Mouse (Mus musculus) macrophage (primary cell): Measurements from ENCODE around the gene Ddr1. TPM values are rescaled to one million over a fixed set of nuclear protein-coding genes. Genes with fewer than 3 reads are reported as not detected.

ENCODE experiments used
- H3K27ac ChIP-seq: fragments of 350-480 bp; formaldehyde crosslinking; 2 replicates; pipeline ENCODE4 v1.9.0; 2021
- H3K36me3 ChIP-seq: fragments of 350-480 bp; formaldehyde crosslinking; 2 replicates; pipeline ENCODE4 v1.9.0; 2021; ENCODE audit errors: inconsistent target
- H3K4me3 ChIP-seq: fragments of 350-480 bp; formaldehyde crosslinking; 2 replicates; pipeline ENCODE4 v1.9.0; 2021; ENCODE audit errors: inconsistent target
- H3K79me2 ChIP-seq: fragments of 350-480 bp; formaldehyde crosslinking; 2 replicates; pipeline ENCODE4 v1.9.0; 2021; ENCODE audit errors: inconsistent target
- WGBS: methylation state at CpG from one replicate; pipeline ENCODE4 v1.1.7; 2026; ENCODE audit warnings: inconsistent platforms; ENCODE audit not compliant: missing documents; 5-methylcytosine and 5-hydroxymethylcytosine counted together
- polyA plus RNA-seq: library from polyadenylated mRNA; stranded (reverse); fragments of 250-400 nt; gene quantifications from 3 replicates; pipeline ENCODE4 v1.2.4, GENCODE M21; 2018; ENCODE audit warnings: inconsistent platforms

Gene Ddr1
- polyA plus RNA-seq, 1 experiment from 2014 or later, result 0.27 TPM

DNA sequence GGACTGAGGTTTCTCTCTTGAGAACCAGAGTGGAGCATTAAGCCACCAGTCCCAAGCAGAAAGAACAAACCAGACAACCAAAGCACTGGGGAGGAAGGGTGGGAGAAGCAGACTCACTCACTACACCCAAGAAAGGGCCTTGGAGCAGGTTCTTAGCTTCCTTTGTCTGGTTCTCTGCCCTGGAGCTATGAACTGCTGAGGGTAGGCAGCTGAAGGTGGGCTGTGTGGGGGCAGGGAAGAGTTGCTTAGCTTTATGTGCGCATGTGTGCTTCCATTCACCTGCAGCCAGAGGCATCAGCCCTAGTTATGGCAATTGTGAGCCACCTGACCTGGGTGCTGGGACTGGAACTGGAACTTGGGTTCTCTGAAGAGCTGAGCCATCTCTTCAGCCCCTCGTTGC is 51.3 kb downstream of the Ddr1 start:
- peaks cover 9% of the 10 kb centered on the region; the same call in 1 of the 2 replicates for H3K36me3 ChIP-seq
- 88% methylated on average over 2 of the region's 2 CpGs for WGBS
- H3K4me3 ChIP-seq, result no peak overlapping the region
- H3K27ac ChIP-seq, result no peak overlapping the region
- H3K79me2 ChIP-seq, result no peaks in the 10 kb centered on the region

DNA sequence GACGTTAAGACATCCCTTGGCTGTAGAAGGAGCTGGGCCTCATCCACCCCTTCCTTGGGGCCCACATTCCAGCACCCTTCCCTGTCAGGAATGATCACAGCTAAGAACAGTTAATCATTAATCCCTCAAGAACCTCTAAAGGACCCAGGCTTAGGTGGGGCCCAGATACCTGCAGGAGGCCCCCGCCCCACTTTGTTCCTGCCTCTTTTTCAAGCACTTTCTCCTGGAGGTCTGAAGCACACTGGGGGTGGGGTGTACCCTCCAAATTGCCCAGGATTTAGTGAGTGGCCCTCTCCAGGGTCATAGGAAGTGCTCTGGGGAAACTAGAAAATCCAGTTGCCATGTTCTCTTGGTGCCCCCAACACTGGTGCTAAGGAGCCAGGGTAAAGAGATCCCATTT is 55.0 kb downstream of the Ddr1 start:
- WGBS, result 89% methylated on average over 2 of the region's 2 CpGs
- Histone ChIP-seq H3K4me3 (no peak overlapping the region), H3K36me3 (no peaks in the 10 kb centered on the region), H3K79me2 (no peaks in the 10 kb centered on the region), H3K27ac (no peak overlapping the region)

GRCm38 (mm10) chr17:35643609-35644236 is 60.7 kb downstream of the Ddr1 start, which contains the start of gene Mucl3:
Gene Mucl3 (minus strand): TSS chr17:35643695.
- Histone ChIP-seq H3K4me3 (no peak within 1 kb of the TSS), H3K36me3 (no peaks in the 10 kb centered on the region), H3K27ac (no peak within 1 kb of the TSS), H3K79me2 (no peaks in the 10 kb centered on the region)
- 81% methylated on average over 13 of the region's 13 CpGs for WGBS

GRCm38 (mm10) chr17:35639352-35639751 is 65.1 kb downstream of the Ddr1 start:
- H3K36me3 ChIP-seq, result no peaks in the 10 kb centered on the region
- WGBS, result 71% methylated on average over 6 of the region's 6 CpGs

GRCm38 (mm10) chr17:35638475-35639190 is 65.8 kb downstream of the Ddr1 start:
- 23% methylated on average over 12 of the region's 14 CpGs for WGBS
- Histone ChIP-seq H3K36me3 (no peaks in the 10 kb centered on the region), H3K79me2 (no peaks in the 10 kb centered on the region), H3K27ac (no peak overlapping the region), H3K4me3 (no peak overlapping the region)

More at GRCm38 (mm10) chr17:35639352-35639751, 65.1 kb downstream of the Ddr1 start:
- Histone ChIP-seq H3K4me3 (no peak overlapping the region), H3K27ac (no peak overlapping the region), H3K79me2 (no peaks in the 10 kb centered on the region)

GRCm38 (mm10) chr17:35636363-35636762 is 68.1 kb downstream of the Ddr1 start:
- 32% methylated on average over 5 of the region's 5 CpGs for WGBS
- no peaks in the 10 kb centered on the region for H3K79me2 ChIP-seq
- no peak overlapping the region for H3K27ac ChIP-seq
- H3K36me3 ChIP-seq, result no peaks in the 10 kb centered on the region
- H3K4me3 ChIP-seq, result no peak overlapping the region

- H3K27ac ChIP-seq, result no peak overlapping the region
- no peaks in the 10 kb centered on the region for H3K79me2 ChIP-seq
- no peak overlapping the region for H3K4me3 ChIP-seq
- H3K36me3 ChIP-seq, result no peaks in the 10 kb centered on the region
- WGBS, result 2% methylated on average over 15 of the region's 15 CpGs
Measured at GRCm38 (mm10) chr17:35635699-35636111, 68.7 kb downstream of the Ddr1 start.

- Histone ChIP-seq H3K27ac (no peak overlapping the region), H3K4me3 (no peak overlapping the region), H3K36me3 (no peaks in the 10 kb centered on the region), H3K79me2 (no peaks in the 10 kb centered on the region)
- 82% methylated on average over 3 of the region's 3 CpGs for WGBS
Measured at GRCm38 (mm10) chr17:35635202-35635601, 69.2 kb downstream of the Ddr1 start.

DNA sequence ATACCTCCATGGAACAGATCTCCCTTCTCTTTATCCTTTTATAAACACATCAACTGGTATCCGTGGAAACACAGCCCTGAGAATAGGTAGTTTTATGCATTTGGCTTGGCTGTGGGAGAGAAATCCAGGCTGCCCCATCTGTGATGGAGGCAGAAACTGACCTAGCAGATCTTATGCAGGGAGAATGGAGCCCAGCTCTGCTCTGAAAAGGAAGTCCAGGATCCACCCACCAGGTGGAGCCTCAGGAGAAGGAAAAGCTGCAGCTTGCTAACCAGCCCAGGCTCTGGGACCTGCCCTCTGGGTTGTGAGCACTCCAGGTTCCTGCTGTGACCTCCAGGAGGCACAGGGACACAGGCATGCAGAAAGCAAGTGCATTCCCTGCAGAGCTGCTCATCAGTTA is 70.4 kb downstream of the Ddr1 start:
- H3K36me3 ChIP-seq, result no peaks in the 10 kb centered on the region
- 21% methylated on average over 1 of the region's 1 CpGs for WGBS
- no peak overlapping the region for H3K4me3 ChIP-seq
- H3K79me2 ChIP-seq, result no peaks in the 10 kb centered on the region
- no peak overlapping the region for H3K27ac ChIP-seq

Other genes starting within 250 kb of the Ddr1 start
- 0.07 to 0.35 TPM in 2 of 3 replicates, not detected in the other for gene H2-Q10, start 234.5 kb downstream of the Ddr1 start, polyA plus RNA-seq
- gene Pou5f1, start 198.6 kb downstream of the Ddr1 start, polyA plus RNA-seq, result not detected in 3 replicates
- 2.7 to 15.5 TPM (median 3.0 TPM) in 3 replicates for gene Tcf19, start 187.8 kb downstream of the Ddr1 start, polyA plus RNA-seq
- gene Cchcr1, start 187.5 kb downstream of the Ddr1 start, polyA plus RNA-seq, result 1.3 to 3.3 TPM (median 2.1 TPM) in 3 replicates
- not detected in 3 replicates for gene Psors1c2, start 171.4 kb downstream of the Ddr1 start, polyA plus RNA-seq
- not detected in 3 replicates for gene Cdsn, start 152.5 kb downstream of the Ddr1 start, polyA plus RNA-seq
- gene 2300002M23Rik, start 137.2 kb downstream of the Ddr1 start, polyA plus RNA-seq, result not detected in 3 replicates
- not detected in 3 replicates for gene Sfta2, start 103.1 kb downstream of the Ddr1 start, polyA plus RNA-seq
- gene Gm9573, start 78.0 kb downstream of the Ddr1 start, polyA plus RNA-seq, result not detected in 3 replicates
- gene Mucl3, start 60.9 kb downstream of the Ddr1 start, polyA plus RNA-seq, result not detected in 3 replicates
- gene Vars2, start 37.0 kb downstream of the Ddr1 start, polyA plus RNA-seq, result 3.5 to 5.8 TPM (median 4.5 TPM) in 3 replicates
- 6.2 to 17.0 TPM (median 10.0 TPM) in 3 replicates for gene Gtf2h4, start 30.9 kb downstream of the Ddr1 start, polyA plus RNA-seq
- 20.7 to 61.5 TPM (median 37.3 TPM) in 3 replicates for gene Ier3, start 117.1 kb upstream of the Ddr1 start, polyA plus RNA-seq
- gene Flot1, start 118.6 kb upstream of the Ddr1 start, polyA plus RNA-seq, result 42.9 to 64.8 TPM (median 56.1 TPM) in 3 replicates
- gene Tubb5, start 133.7 kb upstream of the Ddr1 start, polyA plus RNA-seq, result 187 to 603 TPM (median 205 TPM) in 3 replicates
- gene Mdc1, start 136.9 kb upstream of the Ddr1 start, polyA plus RNA-seq, result 12.5 to 32.8 TPM (median 22.9 TPM) in 3 replicates
- 5.9 to 14.4 TPM (median 6.8 TPM) in 3 replicates for gene Nrm, start 156.7 kb upstream of the Ddr1 start, polyA plus RNA-seq
- 166 to 235 TPM (median 189 TPM) in 3 replicates for gene Ppp1r18, start 161.0 kb upstream of the Ddr1 start, polyA plus RNA-seq
- gene Dhx16, start 175.2 kb upstream of the Ddr1 start, polyA plus RNA-seq, result 19.3 to 24.2 TPM (median 19.8 TPM) in 3 replicates
- gene 2310061I04Rik, start 192.8 kb upstream of the Ddr1 start, polyA plus RNA-seq, result 26.7 to 32.7 TPM (median 27.9 TPM) in 3 replicates
- 3.8 to 11.5 TPM (median 6.7 TPM) in 3 replicates for gene Atat1, start 205.5 kb upstream of the Ddr1 start, polyA plus RNA-seq
- gene Mrps18b, start 211.8 kb upstream of the Ddr1 start, polyA plus RNA-seq, result 31.2 to 75.1 TPM (median 49.9 TPM) in 3 replicates
- gene Ppp1r10, start 211.8 kb upstream of the Ddr1 start, polyA plus RNA-seq, result 27.4 to 97.8 TPM (median 35.0 TPM) in 3 replicates